Mouse (Mus musculus) spleen, postnatal 4 days (tissue): Measurements from ENCODE around the gene Gprc5d.

Experiments used
- DNase-seq, 2 experiments: peaks; one replicate each; pipeline ENCODE4 v3.0.0; 2022; ENCODE audit warnings: low spot score in 2 of 2

Gene Gprc5d

GRCm38 (mm10) chr6:135136439-135137161 is 18.5 kb upstream of the Gprc5d start:
- no peak for DNase-seq

- DNase-seq, result no peak
These were observed 17.7 kb upstream of the Gprc5d start for GRCm38 (mm10) chr6:135135735-135136134.

GRCm38 (mm10) chr6:135133486-135133885 is 15.4 kb upstream of the Gprc5d start:
- no peak for DNase-seq

- DNase-seq, result no peak
These were observed 15.0 kb upstream of the Gprc5d start for GRCm38 (mm10) chr6:135133086-135133485.

- DNase-seq, result no peak
These were observed 6.8 kb upstream of the Gprc5d start for GRCm38 (mm10) chr6:135124755-135125380.

GRCm38 (mm10) chr6:135116479-135116878 is 1.6 kb downstream of the Gprc5d start:
- no peak for DNase-seq

GRCm38 (mm10) chr6:135113114-135113436 is 5.0 kb downstream of the Gprc5d start:
- no peak for DNase-seq

GRCm38 (mm10) chr6:135112411-135113113 is 5.5 kb downstream of the Gprc5d start:
- DNase-seq, result no peak

GRCm38 (mm10) chr6:135107014-135107413 is 11.1 kb downstream of the Gprc5d start:
- no peak for DNase-seq

- DNase-seq, result no peak
These were observed 15.3 kb downstream of the Gprc5d start for GRCm38 (mm10) chr6:135102736-135103303.

GRCm38 (mm10) chr6:135100787-135101472 is 17.2 kb downstream of the Gprc5d start:
- no peak for DNase-seq

GRCm38 (mm10) chr6:135092798-135093470 is 25.1 kb downstream of the Gprc5d start:
- DNase-seq, result no peak

- DNase-seq, result no peak
These were observed 27.4 kb downstream of the Gprc5d start for GRCm38 (mm10) chr6:135090661-135091060.

- DNase-seq, result no peak
These were observed 28.3 kb downstream of the Gprc5d start for GRCm38 (mm10) chr6:135089786-135090185.

GRCm38 (mm10) chr6:135087721-135088451 is 30.2 kb downstream of the Gprc5d start:
- DNase-seq, result peak; percentile 67 to 88

GRCm38 (mm10) chr6:135085703-135086102 is 32.4 kb downstream of the Gprc5d start:
- no peak for DNase-seq

GRCm38 (mm10) chr6:135083991-135084502 is 34.0 kb downstream of the Gprc5d start:
- DNase-seq, result no peak

- no peak for DNase-seq
These were observed 39.7 kb downstream of the Gprc5d start for GRCm38 (mm10) chr6:135078420-135078819.

GRCm38 (mm10) chr6:135076202-135076601 is 41.9 kb downstream of the Gprc5d start:
- DNase-seq, result no peak

GRCm38 (mm10) chr6:135074405-135074947 is 43.6 kb downstream of the Gprc5d start:
- no peak for DNase-seq
